Mouse (Mus musculus): ENCODE data around the gene Akr1a1. TPM values are rescaled to one million over a fixed set of nuclear protein-coding genes. Genes with fewer than 3 reads are reported as not detected.

Gene Akr1a1
- polyA plus RNA-seq, 2 experiments = 676 to 826 TPM

GRCm38 (mm10) chr4:116612621-116613020, 38.9 kb downstream of the Akr1a1 start:
- no peak overlapping the region for H3K27ac ChIP-seq (replicated peaks; ENCODE audit: low read depth, low read length)
- H3K9ac ChIP-seq (ENCODE audit: low read depth, low read length, severe bottlenecking) = no peak overlapping the region
- no peaks in the 10 kb centered on the region for H3K27me3 ChIP-seq (ENCODE audit: control insufficient read depth, insufficient read depth, low read length)
- no peaks in the 10 kb centered on the region for H3K9me3 ChIP-seq (ENCODE audit: control insufficient read depth, low read length)
- WGBS = 98% methylated on average over 2 of the region's 2 CpGs
- no peak overlapping the region for H3K4me2 ChIP-seq (replicated peaks; ENCODE audit: low read depth, low read length, severe bottlenecking)
- DNase-seq (ENCODE audit: low spot score) = no peak
- H3K36me3 ChIP-seq (ENCODE audit: control insufficient read depth, insufficient read depth, low read length) = peaks cover 80% of the 10 kb centered on the region
- H3K4me1 ChIP-seq (ENCODE audit: control insufficient read depth, insufficient read depth, low read length) = no peaks in the 10 kb centered on the region
- no peak for TF ChIP-seq POLR2A (IDR thresholded peaks at IDR 0.05; ENCODE audit: borderline replicate concordance, extremely low read depth, insufficient read depth, insufficient read length)
- no peak overlapping the region for H3K4me3 ChIP-seq (replicated peaks; ENCODE audit: low read length)
- no peak for ATAC-seq (ENCODE audit: low FRiP score, low read depth)

- DNase-seq (ENCODE audit: low spot score) = peak; percentile 91
- H3K4me3 ChIP-seq (replicated peaks; ENCODE audit: low read length) = peak overlapping the region; percentile 56
- H3K27ac ChIP-seq (replicated peaks; ENCODE audit: low read depth, low read length) = peak overlapping the region; percentile 67
- H3K4me1 ChIP-seq (ENCODE audit: control insufficient read depth, insufficient read depth, low read length) = peaks cover 15% of the 10 kb centered on the region
- peak; percentile 94 for ATAC-seq (ENCODE audit: low FRiP score, low read depth)
- WGBS = under 1% methylated on average over 48 of the region's 50 CpGs
- no peaks in the 10 kb centered on the region for H3K9me3 ChIP-seq (ENCODE audit: control insufficient read depth, low read length)
- H3K9ac ChIP-seq (ENCODE audit: low read depth, low read length, severe bottlenecking) = peak overlapping the region; percentile 63
- H3K27me3 ChIP-seq (ENCODE audit: control insufficient read depth, insufficient read depth, low read length) = no peaks in the 10 kb centered on the region
- TF ChIP-seq POLR2A (IDR thresholded peaks at IDR 0.05; ENCODE audit: borderline replicate concordance, extremely low read depth, insufficient read depth, insufficient read length) = 0 out of 2 replicates have a peak, but pooled peaks have one; percentile 4
- H3K36me3 ChIP-seq (ENCODE audit: control insufficient read depth, insufficient read depth, low read length) = peaks cover 41% of the 10 kb centered on the region
- peak overlapping the region; percentile 74 for H3K4me2 ChIP-seq (replicated peaks; ENCODE audit: low read depth, low read length, severe bottlenecking)
These were observed 54.2 kb downstream of the Akr1a1 start for GRCm38 (mm10) chr4:116596978-116597881.

- Histone ChIP-seq H3K27me3 (ENCODE audit: control insufficient read depth, insufficient read depth, low read length) (no peaks in the 10 kb centered on the region), H3K4me1 (ENCODE audit: control insufficient read depth, insufficient read depth, low read length) (peaks cover 15% of the 10 kb centered on the region), H3K9ac (ENCODE audit: low read depth, low read length, severe bottlenecking) (peak within 1 kb of the TSS; percentile 63), H3K27ac (replicated peaks; ENCODE audit: low read depth, low read length) (peak within 1 kb of the TSS; percentile 67), H3K4me3 (replicated peaks; ENCODE audit: low read length) (peak within 1 kb of the TSS; percentile 56), H3K36me3 (ENCODE audit: control insufficient read depth, insufficient read depth, low read length) (peaks cover 41% of the 10 kb centered on the region), H3K9me3 (ENCODE audit: control insufficient read depth, low read length) (no peaks in the 10 kb centered on the region), H3K4me2 (replicated peaks; ENCODE audit: low read depth, low read length, severe bottlenecking) (peak within 1 kb of the TSS; percentile 74)
- ATAC-seq (ENCODE audit: low FRiP score, low read depth) (no peak), DNase-seq (ENCODE audit: low spot score) (no peak)
- TF ChIP-seq POLR2A (IDR thresholded peaks at IDR 0.05; ENCODE audit: borderline replicate concordance, extremely low read depth, insufficient read depth, insufficient read length) = no peak
- WGBS = 22% methylated on average over 5 of the region's 5 CpGs
These were observed 55.1 kb downstream of the Akr1a1 start, which contains the start of gene Ccdc17 for GRCm38 (mm10) chr4:116596379-116596778. Gene Ccdc17 (plus strand): TSS chr4:116596654.

GRCm38 (mm10) chr4:116595793-116596192, 55.7 kb downstream of the Akr1a1 start:
- no peaks in the 10 kb centered on the region for H3K27me3 ChIP-seq (ENCODE audit: control insufficient read depth, insufficient read depth, low read length)
- H3K4me2 ChIP-seq (replicated peaks; ENCODE audit: low read depth, low read length, severe bottlenecking) = no peak overlapping the region
- 78% methylated on average over 8 of the region's 8 CpGs for WGBS
- H3K4me3 ChIP-seq (replicated peaks; ENCODE audit: low read length) = no peak overlapping the region
- DNase-seq (ENCODE audit: low spot score) (no peak), ATAC-seq (ENCODE audit: low FRiP score, low read depth) (no peak)
- H3K36me3 ChIP-seq (ENCODE audit: control insufficient read depth, insufficient read depth, low read length) = peaks cover 41% of the 10 kb centered on the region
- H3K9ac ChIP-seq (ENCODE audit: low read depth, low read length, severe bottlenecking) = no peak overlapping the region
- no peak overlapping the region for H3K27ac ChIP-seq (replicated peaks; ENCODE audit: low read depth, low read length)
- no peak for TF ChIP-seq POLR2A (IDR thresholded peaks at IDR 0.05; ENCODE audit: borderline replicate concordance, extremely low read depth, insufficient read depth, insufficient read length)
- H3K9me3 ChIP-seq (ENCODE audit: control insufficient read depth, low read length) = no peaks in the 10 kb centered on the region
- H3K4me1 ChIP-seq (ENCODE audit: control insufficient read depth, insufficient read depth, low read length) = peaks cover 15% of the 10 kb centered on the region

Other genes with a start within 250 kb of the Akr1a1 start
- gene Mast2, start 187.5 kb downstream of the Akr1a1 start, polyA plus RNA-seq (2012; rRNA removed) = 54.7 and 83.6 TPM in 2 replicates
- gene Mast2, start 187.5 kb downstream of the Akr1a1 start, polyA plus RNA-seq (2014; fragmentation: Nextera tagmentation; extraction: Ambion mirVana) = 24.1 and 31.2 TPM in 2 replicates
- 5.6 and 6.1 TPM in 2 replicates for gene Ipp, start 144.1 kb downstream of the Akr1a1 start, polyA plus RNA-seq (2012; rRNA removed)
- gene Ipp, start 144.1 kb downstream of the Akr1a1 start, polyA plus RNA-seq (2014; fragmentation: Nextera tagmentation; extraction: Ambion mirVana) = 3.1 and 3.9 TPM in 2 replicates
- gene Tmem69, start 95.7 kb downstream of the Akr1a1 start, polyA plus RNA-seq (2012; rRNA removed) = 10.2 and 12.6 TPM in 2 replicates
- gene Tmem69, start 95.7 kb downstream of the Akr1a1 start, polyA plus RNA-seq (2014; fragmentation: Nextera tagmentation; extraction: Ambion mirVana) = 20.6 and 21.9 TPM in 2 replicates
- gene Gpbp1l1, start 94.0 kb downstream of the Akr1a1 start, polyA plus RNA-seq (2012; rRNA removed) = 45.4 and 60.0 TPM in 2 replicates
- 38.0 and 42.0 TPM in 2 replicates for gene Gpbp1l1, start 94.0 kb downstream of the Akr1a1 start, polyA plus RNA-seq (2014; fragmentation: Nextera tagmentation; extraction: Ambion mirVana)
- gene Ccdc17, start 55.0 kb downstream of the Akr1a1 start, polyA plus RNA-seq (2012; rRNA removed) = 4.9 and 5.3 TPM in 2 replicates
- gene Ccdc17, start 55.0 kb downstream of the Akr1a1 start, polyA plus RNA-seq (2014; fragmentation: Nextera tagmentation; extraction: Ambion mirVana) = 3.9 and 4.1 TPM in 2 replicates
- 95.9 and 153 TPM in 2 replicates for gene Nasp, start 23.7 kb downstream of the Akr1a1 start, polyA plus RNA-seq (2012; rRNA removed)
- gene Nasp, start 23.7 kb downstream of the Akr1a1 start, polyA plus RNA-seq (2014; fragmentation: Nextera tagmentation; extraction: Ambion mirVana) = 132 and 140 TPM in 2 replicates
- gene Prdx1, start 33.9 kb upstream of the Akr1a1 start, polyA plus RNA-seq (2012; rRNA removed) = 336 and 418 TPM in 2 replicates
- gene Prdx1, start 33.9 kb upstream of the Akr1a1 start, polyA plus RNA-seq (2014; fragmentation: Nextera tagmentation; extraction: Ambion mirVana) = 1,041 and 1,088 TPM in 2 replicates
- gene Mmachc, start 56.7 kb upstream of the Akr1a1 start, polyA plus RNA-seq (2012; rRNA removed) = 18.1 and 18.4 TPM in 2 replicates
- 7.6 and 9.0 TPM in 2 replicates for gene Mmachc, start 56.7 kb upstream of the Akr1a1 start, polyA plus RNA-seq (2014; fragmentation: Nextera tagmentation; extraction: Ambion mirVana)
- gene Ccdc163, start 56.8 kb upstream of the Akr1a1 start, polyA plus RNA-seq (2012; rRNA removed) = 53.7 and 70.4 TPM in 2 replicates
- 21.2 and 24.3 TPM in 2 replicates for gene Ccdc163, start 56.8 kb upstream of the Akr1a1 start, polyA plus RNA-seq (2014; fragmentation: Nextera tagmentation; extraction: Ambion mirVana)
- gene Tesk2, start 69.3 kb upstream of the Akr1a1 start, polyA plus RNA-seq (2012; rRNA removed) = 7.3 and 8.5 TPM in 2 replicates
- 9.2 and 10.3 TPM in 2 replicates for gene Tesk2, start 69.3 kb upstream of the Akr1a1 start, polyA plus RNA-seq (2014; fragmentation: Nextera tagmentation; extraction: Ambion mirVana)
- 44.1 and 44.6 TPM in 2 replicates for gene Toe1, start 156.0 kb upstream of the Akr1a1 start, polyA plus RNA-seq (2012; rRNA removed)
- 35.9 TPM in 2 replicates for gene Toe1, start 156.0 kb upstream of the Akr1a1 start, polyA plus RNA-seq (2014; fragmentation: Nextera tagmentation; extraction: Ambion mirVana)
- gene Mutyh, start 156.0 kb upstream of the Akr1a1 start, polyA plus RNA-seq (2012; rRNA removed) = 26.8 and 28.2 TPM in 2 replicates
- 10.2 and 11.0 TPM in 2 replicates for gene Mutyh, start 156.0 kb upstream of the Akr1a1 start, polyA plus RNA-seq (2014; fragmentation: Nextera tagmentation; extraction: Ambion mirVana)
- gene Hpdl, start 170.0 kb upstream of the Akr1a1 start, polyA plus RNA-seq (2012; rRNA removed) = 0.57 and 0.79 TPM in 2 replicates
- 0.39 and 1.1 TPM in 2 replicates for gene Hpdl, start 170.0 kb upstream of the Akr1a1 start, polyA plus RNA-seq (2014; fragmentation: Nextera tagmentation; extraction: Ambion mirVana)
- gene Zswim5, start 225.7 kb upstream of the Akr1a1 start, polyA plus RNA-seq (2012; rRNA removed) = 1.0 and 1.2 TPM in 2 replicates
- gene Zswim5, start 225.7 kb upstream of the Akr1a1 start, polyA plus RNA-seq (2014; fragmentation: Nextera tagmentation; extraction: Ambion mirVana) = 0.23 and 0.58 TPM in 2 replicates